Mouse (Mus musculus): ENCODE data around the gene Adam8. TPM values are rescaled to one million over a fixed set of nuclear protein-coding genes. Genes with fewer than 3 reads are reported as not detected.

Adam8 gene
- polyA plus RNA-seq, 1 experiment from 2014 or later, result 1.3 TPM

DNA sequence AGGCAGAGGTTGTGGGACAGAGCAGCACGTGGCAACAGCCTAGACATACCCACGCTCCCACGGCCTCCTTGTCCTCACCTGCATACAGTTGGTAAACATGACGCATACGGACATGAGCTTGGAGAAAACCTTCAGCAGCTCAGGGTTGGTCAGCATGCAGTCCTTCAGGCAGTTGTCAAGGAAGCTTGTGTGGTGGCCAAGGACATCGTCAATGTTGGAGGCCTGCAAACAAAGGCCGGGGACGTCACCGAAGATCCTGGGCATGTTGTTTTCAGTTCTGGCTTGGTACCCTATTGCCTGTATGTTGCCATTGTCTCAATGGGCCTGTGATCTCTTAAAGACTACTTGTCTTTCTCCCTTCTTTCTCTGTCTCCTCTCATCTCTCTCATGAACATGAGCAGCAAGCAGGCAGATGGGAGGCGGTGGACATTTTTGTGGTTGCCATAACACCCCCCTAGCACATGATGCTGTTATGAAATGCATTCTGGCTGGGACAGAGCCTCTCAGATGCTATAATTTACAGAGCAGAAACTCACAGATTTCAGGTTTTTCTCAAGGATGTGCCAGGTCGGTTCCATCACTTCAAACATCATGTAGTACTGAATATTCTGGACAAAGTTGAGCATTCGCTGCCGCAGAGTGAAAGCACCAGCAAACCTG, 6.5 kb upstream of the Adam8 start:
- no peak overlapping the region for H3K27ac ChIP-seq
- H3K4me1 ChIP-seq (replicated peaks), result no peaks in the 10 kb centered on the region
- H3K36me3 ChIP-seq, result peaks cover 27% of the 10 kb centered on the region
- H3K9ac ChIP-seq, result no peak overlapping the region
- H3K27me3 ChIP-seq (replicated peaks), result no peaks in the 10 kb centered on the region
- no peak overlapping the region for H3K4me2 ChIP-seq (replicated peaks)
- no peak for ATAC-seq
- H3K9me3 ChIP-seq, result no peaks in the 10 kb centered on the region
- whole genome bisulfite sequencing, result 92% methylated on average over 13 of the region's 13 CpGs
- H3K4me3 ChIP-seq (replicated peaks), result no peak overlapping the region

DNA sequence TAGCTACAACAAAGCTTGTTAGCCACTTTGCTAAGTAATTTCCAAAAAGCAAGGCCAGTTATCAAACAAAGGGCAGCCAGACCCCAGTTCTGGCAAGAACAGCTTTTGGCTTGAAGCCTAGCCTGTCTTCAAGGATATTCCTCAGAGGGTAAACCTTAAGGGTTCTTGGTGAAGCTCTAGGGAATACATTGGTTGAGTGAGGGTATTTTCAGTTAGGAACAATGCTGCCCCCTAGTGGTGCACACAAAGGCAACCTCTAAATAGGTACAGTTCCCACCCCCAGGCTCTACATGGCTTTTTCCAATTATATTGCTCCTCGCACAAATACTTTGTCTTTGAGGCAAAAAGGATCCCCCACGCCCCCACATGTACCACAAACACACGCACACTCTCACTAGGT, 2.3 kb upstream of the Adam8 start:
- no peaks in the 10 kb centered on the region for H3K4me1 ChIP-seq (replicated peaks)

DNA sequence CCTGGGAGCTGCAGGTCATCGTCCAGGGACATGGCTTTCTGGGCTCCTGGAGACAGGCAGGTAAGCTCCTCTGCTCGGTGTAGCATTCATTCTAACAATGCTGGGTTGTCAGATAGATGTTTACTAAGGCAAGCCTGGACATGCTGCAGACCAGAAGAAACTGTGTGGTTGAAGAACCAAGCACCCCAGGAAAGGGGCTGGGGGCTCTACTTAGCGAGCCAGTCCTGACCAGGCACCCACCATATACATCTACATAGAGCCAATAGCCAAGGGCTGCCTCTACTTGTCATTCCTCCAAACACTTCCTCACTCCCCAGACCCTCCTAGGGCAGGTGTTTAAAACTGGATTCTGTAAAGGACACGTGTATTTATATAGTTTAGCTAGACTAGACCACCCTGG, 1.8 kb upstream of the Adam8 start:
- no peak for ATAC-seq
- Histone ChIP-seq H3K9me3 (no peaks in the 10 kb centered on the region), H3K36me3 (peaks cover 11% of the 10 kb centered on the region), H3K4me3 (replicated peaks) (no peak overlapping the region), H3K4me2 (replicated peaks) (no peak overlapping the region), H3K9ac (no peak overlapping the region), H3K4me1 (replicated peaks) (no peaks in the 10 kb centered on the region), H3K27me3 (replicated peaks) (no peaks in the 10 kb centered on the region), H3K27ac (no peak overlapping the region)
- 76% methylated on average over 4 of the region's 4 CpGs for WGBS

More for the DNA sequence above, 2.3 kb upstream of the Adam8 start:
- H3K27ac ChIP-seq, result no peak overlapping the region
- no peaks in the 10 kb centered on the region for H3K9me3 ChIP-seq
- H3K4me2 ChIP-seq (replicated peaks), result no peak overlapping the region
- 47% methylated on average over 3 of the region's 3 CpGs for WGBS
- H3K4me3 ChIP-seq (replicated peaks), result no peak overlapping the region
- ATAC-seq, result no peak
- no peak overlapping the region for H3K9ac ChIP-seq
- no peaks in the 10 kb centered on the region for H3K27me3 ChIP-seq (replicated peaks)
- peaks cover 11% of the 10 kb centered on the region for H3K36me3 ChIP-seq

DNA sequence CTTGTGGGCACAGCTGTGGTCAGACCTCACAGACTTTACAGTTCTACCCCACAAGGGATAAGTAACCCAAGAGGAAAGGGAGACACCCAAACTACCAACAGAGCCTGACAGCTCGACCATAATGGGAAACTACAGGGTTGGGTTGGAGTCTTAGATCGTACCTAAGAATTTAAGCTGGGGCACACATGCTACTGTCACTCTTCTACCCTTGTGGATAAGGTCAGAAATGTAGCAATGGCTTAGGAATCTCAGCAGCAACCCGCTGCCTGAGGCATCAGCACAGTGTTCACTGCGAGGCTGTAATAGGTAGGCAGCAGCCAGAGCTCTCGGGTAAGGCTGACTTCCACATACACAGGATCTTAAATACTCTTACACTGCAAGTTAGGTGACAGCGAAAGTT, 1.2 kb upstream of the Adam8 start:
- WGBS, result 91% methylated on average over 6 of the region's 6 CpGs
- Histone ChIP-seq H3K9ac (no peak overlapping the region), H3K36me3 (peaks cover 8% of the 10 kb centered on the region), H3K27me3 (replicated peaks) (no peaks in the 10 kb centered on the region), H3K4me1 (replicated peaks) (no peaks in the 10 kb centered on the region), H3K4me2 (replicated peaks) (no peak overlapping the region), H3K4me3 (replicated peaks) (no peak overlapping the region), H3K27ac (no peak overlapping the region), H3K9me3 (no peaks in the 10 kb centered on the region)
- no peak for ATAC-seq

DNA sequence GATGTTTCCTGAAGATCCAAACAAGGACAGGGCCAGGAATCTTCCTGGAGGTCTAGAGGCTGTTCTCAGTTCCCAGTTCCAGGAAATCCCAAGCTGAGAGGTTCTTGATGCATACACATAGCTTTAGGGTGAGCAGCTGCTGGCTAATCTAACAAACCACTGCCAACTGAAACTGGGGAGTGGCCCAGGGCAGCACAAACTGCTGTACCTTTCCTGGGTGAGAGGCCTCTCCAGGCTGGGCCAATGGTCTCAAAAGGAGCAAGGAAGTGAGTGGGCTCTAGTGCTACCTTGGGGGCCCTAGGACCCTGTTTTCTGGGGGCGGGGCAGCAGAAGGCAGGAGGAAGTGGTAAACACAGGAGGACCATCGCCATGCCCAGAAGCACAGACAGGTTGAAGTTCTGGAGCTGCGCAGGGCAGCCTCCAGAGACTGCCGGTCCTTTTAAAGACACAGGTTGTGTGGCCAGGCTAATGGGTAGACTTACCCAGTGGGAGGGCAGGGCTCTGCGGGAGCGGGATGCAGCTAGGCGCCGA, 1.4 kb downstream of the Adam8 start:
- Histone ChIP-seq H3K27ac (no peak overlapping the region), H3K4me3 (replicated peaks) (no peak overlapping the region), H3K36me3 (no peaks in the 10 kb centered on the region), H3K27me3 (replicated peaks) (no peaks in the 10 kb centered on the region), H3K4me2 (replicated peaks) (no peak overlapping the region), H3K9me3 (no peaks in the 10 kb centered on the region), H3K4me1 (replicated peaks) (no peaks in the 10 kb centered on the region), H3K9ac (no peak overlapping the region)
- WGBS, result 68% methylated on average over 8 of the region's 8 CpGs
- ATAC-seq, result peak; percentile 37; the same call in 1 of the 2 replicates

DNA sequence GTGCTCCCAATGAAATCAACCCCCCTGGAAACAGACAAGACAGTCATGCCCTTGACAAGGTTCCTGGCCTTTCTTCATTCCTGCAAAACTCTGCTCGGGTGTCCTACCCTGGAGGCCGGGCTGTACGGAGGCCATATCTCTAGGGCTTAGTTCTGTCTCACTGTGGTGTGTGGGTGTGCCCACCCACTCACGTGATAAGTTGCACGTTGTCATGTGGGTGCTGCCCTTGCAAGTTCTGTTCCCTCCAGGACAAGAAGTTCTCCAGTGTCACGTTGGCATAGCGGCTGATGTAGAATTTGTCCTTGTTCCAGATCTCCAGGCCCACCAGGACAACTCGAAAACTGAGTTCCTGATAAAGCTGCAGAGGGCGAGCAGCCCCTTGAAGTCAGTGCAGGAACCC, 4.1 kb downstream of the Adam8 start:
- Histone ChIP-seq H3K36me3 (no peaks in the 10 kb centered on the region), H3K9ac (no peak overlapping the region), H3K27ac (no peak overlapping the region), H3K4me2 (replicated peaks) (no peak overlapping the region), H3K4me1 (replicated peaks) (no peaks in the 10 kb centered on the region), H3K4me3 (replicated peaks) (no peak overlapping the region), H3K27me3 (replicated peaks) (no peaks in the 10 kb centered on the region), H3K9me3 (no peaks in the 10 kb centered on the region)
- 90% methylated on average over 9 of the region's 9 CpGs for WGBS
- ATAC-seq, result no peak

DNA sequence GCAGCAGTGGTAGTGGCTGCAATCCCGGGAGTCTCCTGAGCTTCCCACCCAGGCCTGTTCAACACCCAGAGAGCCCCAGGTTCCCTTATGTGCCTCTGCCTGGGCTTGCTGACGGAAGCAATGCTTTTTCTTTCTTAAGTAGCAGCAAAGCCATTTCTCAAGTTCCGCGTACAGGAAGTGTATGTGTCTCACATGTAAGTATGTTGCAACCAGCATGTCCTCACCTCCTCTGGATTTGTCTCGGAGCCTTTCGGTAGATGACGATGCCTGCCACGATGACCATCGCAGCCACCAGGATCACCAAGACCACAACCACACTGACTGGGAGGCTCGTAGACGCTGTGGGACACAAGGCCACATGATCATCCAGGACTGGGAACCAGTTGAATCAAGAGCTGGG, 7.9 kb downstream of the Adam8 start:
- Histone ChIP-seq H3K4me2 (replicated peaks) (no peak overlapping the region), H3K9ac (no peak overlapping the region), H3K9me3 (no peaks in the 10 kb centered on the region), H3K36me3 (no peaks in the 10 kb centered on the region), H3K27me3 (replicated peaks) (no peaks in the 10 kb centered on the region), H3K4me3 (replicated peaks) (no peak overlapping the region), H3K27ac (no peak overlapping the region), H3K4me1 (replicated peaks) (no peaks in the 10 kb centered on the region)
- ATAC-seq, result no peak
- 89% methylated on average over 11 of the region's 11 CpGs for WGBS

DNA sequence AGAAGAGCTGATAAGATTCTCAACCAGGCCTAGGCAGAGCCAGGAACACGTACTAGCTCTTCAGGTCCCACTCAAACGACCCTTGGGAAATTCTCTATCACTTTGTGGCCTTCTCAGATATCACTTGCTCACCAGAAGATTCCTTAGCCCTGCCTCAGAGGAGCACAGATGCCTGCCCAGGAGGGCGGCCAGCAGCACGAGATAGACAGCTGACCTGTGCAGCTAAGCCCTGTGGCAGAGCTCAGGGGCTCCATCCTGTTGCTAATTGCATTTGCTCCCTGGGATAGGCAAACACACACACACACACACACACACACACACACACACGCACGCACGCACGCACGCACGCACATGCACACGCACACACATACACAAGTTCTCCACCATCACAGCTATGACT, 10.3 kb downstream of the Adam8 start:
- no peak overlapping the region for H3K4me2 ChIP-seq (replicated peaks)
- H3K4me1 ChIP-seq (replicated peaks), result peaks cover 8% of the 10 kb centered on the region
- no peaks in the 10 kb centered on the region for H3K36me3 ChIP-seq
- no peak overlapping the region for H3K9ac ChIP-seq
- WGBS, result 86% methylated on average over 11 of the region's 11 CpGs
- no peak for ATAC-seq
- no peak overlapping the region for H3K4me3 ChIP-seq (replicated peaks)
- no peak overlapping the region for H3K27ac ChIP-seq
- no peaks in the 10 kb centered on the region for H3K27me3 ChIP-seq (replicated peaks)
- no peaks in the 10 kb centered on the region for H3K9me3 ChIP-seq

DNA sequence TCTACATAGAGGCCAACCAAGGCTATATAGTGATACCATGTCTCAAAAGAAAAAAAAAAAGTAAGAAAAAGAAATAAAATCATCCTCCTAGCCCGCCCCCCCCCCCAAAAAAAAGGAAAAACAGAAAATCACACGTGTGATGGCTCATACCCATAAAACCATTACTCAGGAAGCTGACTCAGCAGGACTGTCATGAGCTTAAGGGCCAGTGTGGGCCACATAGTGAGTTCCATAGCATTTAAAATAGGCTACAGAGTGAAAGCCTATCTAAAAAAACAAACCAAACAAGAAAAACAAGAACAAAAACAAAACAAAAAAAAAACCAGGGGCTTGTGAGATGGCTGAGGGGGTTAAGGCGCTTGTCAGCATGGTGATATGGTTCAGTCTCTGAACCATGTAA, 11.6 kb downstream of the Adam8 start:
- WGBS, result 57% methylated on average over 3 of the region's 3 CpGs
- Histone ChIP-seq H3K4me1 (replicated peaks) (peaks cover 8% of the 10 kb centered on the region), H3K4me3 (replicated peaks) (no peak overlapping the region), H3K36me3 (no peaks in the 10 kb centered on the region), H3K9me3 (no peaks in the 10 kb centered on the region), H3K4me2 (replicated peaks) (no peak overlapping the region), H3K27me3 (replicated peaks) (no peaks in the 10 kb centered on the region), H3K9ac (no peak overlapping the region), H3K27ac (no peak overlapping the region)
- ATAC-seq, result no peak

DNA sequence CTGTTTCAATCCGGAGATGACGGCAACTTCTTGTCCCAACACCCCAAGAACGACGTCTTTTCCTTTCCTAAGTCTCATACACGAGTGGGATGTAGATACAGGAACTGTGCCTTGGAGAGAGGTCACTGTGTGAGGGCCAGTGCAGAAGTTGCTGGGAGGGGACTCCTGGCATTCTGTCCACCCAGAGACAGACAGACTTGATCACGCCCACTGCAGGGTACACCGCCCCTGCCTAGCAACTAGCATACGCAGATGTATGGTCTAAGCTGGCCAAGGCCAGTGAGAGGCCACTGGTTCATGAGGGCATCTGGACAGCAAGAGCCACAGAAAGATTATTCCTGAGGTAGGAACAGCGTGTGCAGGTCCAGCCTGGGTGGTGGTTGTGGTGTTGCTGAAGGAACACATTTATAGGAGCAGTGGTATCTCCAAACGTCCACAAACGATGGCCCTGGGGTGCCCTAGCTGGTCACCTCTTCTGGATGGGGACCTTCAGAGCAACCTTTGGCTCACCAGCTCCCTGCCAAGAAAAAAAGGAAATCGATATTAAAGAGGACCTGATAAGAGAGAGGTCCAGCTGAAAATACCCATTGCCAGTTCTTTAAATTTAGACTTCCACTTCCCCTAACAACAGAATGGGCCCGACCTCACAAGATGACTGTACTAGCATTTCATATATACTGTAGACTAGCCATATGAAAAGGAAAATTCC, 13.2 kb downstream of the Adam8 start:
- Histone ChIP-seq H3K9ac (0 out of 2 replicates have a peak overlapping the region, but pooled peaks have one; percentile 11), H3K36me3 (no peaks in the 10 kb centered on the region), H3K4me1 (replicated peaks) (peaks cover 8% of the 10 kb centered on the region), H3K4me2 (replicated peaks) (peak overlapping the region; percentile 93), H3K9me3 (no peaks in the 10 kb centered on the region), H3K27me3 (replicated peaks) (no peaks in the 10 kb centered on the region), H3K4me3 (replicated peaks) (peak overlapping the region; percentile 56), H3K27ac (no peak overlapping the region)
- ATAC-seq, result peak; percentile 75
- 38% methylated on average over 13 of the region's 13 CpGs for WGBS

DNA sequence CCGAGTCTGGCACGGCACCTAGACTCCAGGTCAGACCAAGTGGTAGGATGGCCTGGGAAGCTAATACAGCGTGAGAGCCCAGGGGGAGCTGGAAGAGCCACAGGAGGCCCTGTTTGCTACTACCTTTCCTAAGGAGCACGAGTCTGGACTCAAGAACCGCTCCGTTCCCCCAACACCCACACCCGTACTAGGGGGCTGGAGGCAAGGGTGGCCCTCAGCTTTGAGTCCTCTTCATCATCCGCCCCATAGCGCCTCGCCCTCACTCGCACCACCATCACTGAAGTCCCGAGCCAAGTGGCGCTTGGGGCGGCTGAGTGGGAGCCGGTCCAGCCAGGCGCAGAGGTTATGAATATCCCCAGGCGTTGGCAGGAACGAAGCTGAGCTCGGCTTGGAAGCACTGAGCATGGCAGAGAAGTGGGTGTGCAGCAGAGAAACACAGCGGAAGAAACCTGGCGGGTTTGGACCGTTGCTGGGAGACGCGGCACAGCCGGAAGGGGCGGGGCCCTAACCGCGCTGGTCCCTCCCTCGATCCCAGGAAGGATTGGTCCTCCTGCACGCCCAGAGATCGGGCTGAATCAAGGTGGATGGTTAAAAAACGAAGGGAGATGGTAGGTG, 14.0 kb downstream of the Adam8 start, which contains the start of gene 6430531B16Rik:
TSS of gene 6430531B16Rik (minus strand) at position 478 of the 615 bp plus-strand sequence.
- ATAC-seq, result peak; percentile 95
- Histone ChIP-seq H3K27me3 (replicated peaks) (no peaks in the 10 kb centered on the region), H3K9ac (peak within 1 kb of the TSS; percentile 36; the same call in 1 of the 2 replicates), H3K36me3 (no peaks in the 10 kb centered on the region), H3K4me1 (replicated peaks) (peaks cover 8% of the 10 kb centered on the region), H3K4me2 (replicated peaks) (peak within 1 kb of the TSS; percentile 93), H3K9me3 (no peaks in the 10 kb centered on the region), H3K4me3 (replicated peaks) (peak within 1 kb of the TSS; percentile 56), H3K27ac (no peak within 1 kb of the TSS)
- 5% methylated on average over 32 of the region's 32 CpGs for WGBS

DNA sequence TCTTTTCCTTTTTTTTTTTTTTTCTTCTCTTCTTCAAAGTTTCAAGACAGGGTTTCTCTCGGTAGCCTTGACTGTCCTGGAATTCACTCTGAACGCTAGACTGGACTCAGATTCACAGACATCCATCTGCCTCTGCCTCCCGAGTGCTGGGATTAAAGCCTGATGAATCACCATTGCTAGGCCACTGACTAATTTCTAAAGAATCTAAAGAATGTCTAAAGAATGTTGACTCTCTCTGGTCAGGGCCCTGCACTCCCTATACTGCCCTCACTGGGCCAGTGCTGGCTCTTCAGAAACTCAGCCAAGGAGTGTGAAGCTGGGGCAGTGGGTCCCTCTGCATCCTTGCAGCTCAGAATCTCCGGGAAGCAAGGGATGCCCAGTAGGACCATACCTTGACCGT, 16.9 kb downstream of the Adam8 start:
- H3K27me3 ChIP-seq (replicated peaks), result no peaks in the 10 kb centered on the region
- H3K9ac ChIP-seq, result no peak overlapping the region
- no peaks in the 10 kb centered on the region for H3K36me3 ChIP-seq
- ATAC-seq, result no peak
- no peaks in the 10 kb centered on the region for H3K9me3 ChIP-seq
- no peak overlapping the region for H3K27ac ChIP-seq
- no peak overlapping the region for H3K4me3 ChIP-seq (replicated peaks)
- H3K4me1 ChIP-seq (replicated peaks), result peaks cover 8% of the 10 kb centered on the region
- no peak overlapping the region for H3K4me2 ChIP-seq (replicated peaks)
- 45% methylated on average over 5 of the region's 5 CpGs for WGBS
